Mouse (Mus musculus) heart, postnatal 36 days (tissue): ENCODE data around the gene Kifc5b. TPM values are rescaled to one million over a fixed set of nuclear protein-coding genes. Genes with fewer than 3 reads are reported as not detected.
"Not testable (repeated sequence)": the region's sequence is repeated elsewhere in the genome, so short reads cannot be mapped to it uniquely, and the experiment has no call there.

Experiments used
- DNase-seq, 2 experiments: peaks; one replicate each; pipeline ENCODE4 v3.0.0; 2021 to 2022
- intact Hi-C: fragments of 180-260 bp; cut with DNase I; formaldehyde crosslinking; loops from one replicate; pipeline ENCODE4 v1.15.1; 2025
- total RNA-seq, 2 experiments: library from RNA; stranded (reverse); gene quantifications; 2 replicates each; pipeline ENCODE4 v1.2.3; 2021

Gene Kifc5b
- total RNA-seq = under 1 TPM; 0.44 to 0.95 TPM

DNA sequence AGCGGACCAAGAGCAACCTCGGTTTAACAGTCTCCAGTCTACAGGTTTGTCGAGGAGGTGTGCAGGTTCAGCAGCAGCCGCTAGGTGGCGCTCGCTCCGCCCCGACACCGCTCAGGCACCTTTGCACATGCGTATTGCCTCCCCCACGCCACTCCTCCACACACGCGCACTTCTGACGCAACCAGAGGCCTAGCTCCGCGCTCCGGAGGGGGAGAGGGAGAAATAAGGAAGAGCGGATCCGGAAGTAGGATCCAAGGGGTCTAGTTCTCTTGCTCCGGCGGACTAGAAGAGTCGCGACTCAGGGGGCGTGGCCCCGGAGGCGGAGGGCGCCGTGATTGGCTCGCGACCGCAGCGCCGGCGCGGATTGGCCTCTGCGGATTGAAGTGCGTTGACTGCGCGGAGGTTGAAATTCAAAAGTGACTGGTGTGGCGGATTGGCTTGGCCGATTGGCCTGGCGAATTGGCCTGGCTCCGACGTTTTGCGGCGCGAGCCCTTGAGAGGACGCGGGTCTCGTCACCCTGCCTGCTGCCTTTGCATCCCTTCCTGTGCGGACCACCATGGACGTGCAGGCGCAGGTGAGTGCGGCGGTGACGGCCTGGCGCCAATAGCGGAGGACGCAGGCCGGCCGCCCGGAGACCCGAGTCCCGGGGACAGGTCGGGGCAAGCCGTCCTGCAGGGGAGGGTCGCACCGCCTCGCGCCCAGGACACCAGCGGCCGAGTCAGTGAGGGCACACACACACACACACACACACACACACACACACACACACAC is at the start of gene Kifc5b:
Gene Kifc5b (plus strand): TSS at position 381 of the 772 bp plus-strand sequence.
- intact Hi-C loops = loop anchor here (2.0 to 10.0 kb wide), 3 partner anchors 30 to 110 kb away; partner anchors contain the start of genes Bak1 and Zbtb9

DNA sequence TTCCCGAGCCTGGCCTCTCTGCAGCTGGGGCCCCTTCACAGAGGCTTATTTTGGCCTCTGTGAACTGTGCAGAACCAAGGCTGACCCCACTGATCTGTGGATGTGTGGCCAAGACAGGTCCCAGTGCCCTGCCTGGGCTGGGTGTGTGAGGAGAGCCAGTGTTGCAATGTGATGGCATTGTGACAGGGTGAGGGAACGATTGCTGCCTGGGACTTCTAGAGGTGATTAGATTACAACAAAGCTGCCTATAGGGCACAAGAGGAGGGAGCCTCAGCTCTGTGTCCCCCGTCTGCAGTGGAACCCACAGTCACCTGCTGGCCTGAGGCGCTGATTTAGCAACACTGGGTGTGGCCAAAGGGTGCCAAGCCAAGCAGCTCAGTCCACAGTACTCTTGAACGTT is 48.1 kb upstream of the Kifc5b start:
- intact Hi-C loops = loop anchor here (2.0 kb wide), 1 partner anchor 18 kb away; no protein-coding TSS in a partner anchor
- peak; percentile 40 to 62 for DNase-seq

More for the DNA sequence above, at the start of gene Kifc5b:
- peak; percentile 99 to 100 for DNase-seq

- intact Hi-C loops = no loop called here
- no peak for DNase-seq
Measured at GRCm38 (mm10) chr17:26872870-26873269, 44.0 kb upstream of the Kifc5b start.

- intact Hi-C loops = no loop called here
- DNase-seq = no peak
Measured at GRCm38 (mm10) chr17:26873502-26873901, 43.4 kb upstream of the Kifc5b start.

DNA sequence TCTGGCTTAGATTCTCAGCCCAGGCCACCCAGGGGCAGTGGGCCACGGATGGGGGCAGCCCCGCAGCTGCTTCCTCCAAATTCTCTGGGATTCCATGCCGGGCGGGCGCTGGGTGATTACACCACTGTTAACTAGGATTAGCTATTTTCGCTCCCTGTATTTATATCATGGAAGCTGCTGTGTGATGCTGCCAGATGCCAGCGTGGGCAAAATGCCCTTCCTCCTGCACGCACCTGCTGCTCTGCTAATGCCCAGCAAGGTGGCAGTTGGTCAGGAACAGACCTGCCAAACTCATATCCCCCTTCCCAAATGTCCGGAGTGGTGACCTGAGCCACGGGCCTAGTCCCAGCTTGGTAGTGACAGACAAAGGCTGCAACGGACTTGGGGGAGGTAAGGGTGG is 42.3 kb upstream of the Kifc5b start:
- peak in 1 of 2 experiments; percentile 32 for DNase-seq
- intact Hi-C loops = no loop called here

DNA sequence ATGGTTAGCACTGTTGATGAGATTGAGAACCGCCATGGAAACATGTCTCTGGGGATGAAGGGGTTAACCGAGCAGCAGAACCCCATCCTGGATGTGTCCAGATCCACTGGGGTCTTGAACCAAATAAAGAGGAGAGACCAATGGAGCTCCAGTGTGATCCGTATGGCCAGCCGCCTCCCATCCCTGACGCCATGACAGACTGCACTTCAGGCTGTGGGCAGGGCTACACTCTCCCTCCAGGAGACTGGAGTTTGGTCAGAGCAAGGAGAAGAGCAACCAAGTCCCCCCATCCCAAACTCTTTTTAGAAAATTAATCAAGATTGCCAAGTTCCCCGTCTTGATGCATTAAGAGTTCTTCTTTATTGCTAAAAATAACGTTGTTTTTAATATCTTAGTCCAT is 39.0 kb upstream of the Kifc5b start:
- no peak for DNase-seq
- intact Hi-C loops = no loop called here

DNA sequence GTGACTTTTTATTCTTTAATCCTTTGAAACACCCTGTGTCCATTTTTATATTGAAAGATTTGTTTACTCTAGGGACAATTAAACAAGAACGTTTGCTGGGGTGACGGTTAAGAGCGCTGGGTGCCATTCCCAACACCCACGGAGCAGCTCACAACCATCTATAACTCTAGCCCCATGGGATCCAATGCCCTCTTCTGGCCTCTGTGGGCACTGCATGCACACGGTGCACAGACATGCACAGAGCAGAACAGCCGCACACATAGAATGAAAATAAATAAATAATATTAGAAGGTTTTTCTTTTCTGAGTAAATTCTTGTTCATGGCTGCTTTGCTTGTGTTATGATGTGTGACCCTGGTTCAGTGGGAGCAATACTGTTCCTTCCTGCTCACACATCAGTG is 37.7 kb upstream of the Kifc5b start:
- intact Hi-C loops = no loop called here
- DNase-seq = no peak

DNA sequence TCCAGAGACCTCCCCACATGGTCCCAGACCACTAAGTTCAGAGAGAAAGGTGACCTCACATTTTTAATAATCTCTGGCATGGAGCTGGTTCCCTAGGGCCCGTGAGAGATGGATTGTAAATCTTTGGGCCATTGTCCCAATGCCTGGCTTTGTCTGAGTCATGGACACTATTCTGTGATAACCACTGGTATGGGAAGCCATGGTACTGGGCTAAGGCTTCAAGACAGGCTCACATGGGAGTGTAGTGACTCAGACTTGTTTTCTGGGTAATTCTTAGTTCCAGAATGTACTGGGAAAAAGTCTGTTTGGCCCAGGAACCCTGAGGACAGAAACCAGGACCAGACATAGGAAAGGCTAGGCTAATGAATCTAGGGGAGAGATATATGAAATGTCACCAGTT is 34.2 kb upstream of the Kifc5b start:
- intact Hi-C loops = no loop called here
- DNase-seq = no peak

GRCm38 (mm10) chr17:26883585-26883984 is 33.3 kb upstream of the Kifc5b start:
- DNase-seq = no peak
- intact Hi-C loops = no loop called here

GRCm38 (mm10) chr17:26884995-26885926 is 31.6 kb upstream of the Kifc5b start:
- intact Hi-C loops = loop anchor here (2.0 to 5.0 kb wide), 3 partner anchors 44 to 573 kb away; no protein-coding TSS in a partner anchor
- peak; percentile 82 to 84 for DNase-seq

- intact Hi-C loops = loop anchor here (1.0 to 5.0 kb wide), 4 partner anchors 92 to 574 kb away; partner anchors contain the start of gene Atp6v0e
Measured at GRCm38 (mm10) chr17:26886047-26886749, 30.7 kb upstream of the Kifc5b start.

DNA sequence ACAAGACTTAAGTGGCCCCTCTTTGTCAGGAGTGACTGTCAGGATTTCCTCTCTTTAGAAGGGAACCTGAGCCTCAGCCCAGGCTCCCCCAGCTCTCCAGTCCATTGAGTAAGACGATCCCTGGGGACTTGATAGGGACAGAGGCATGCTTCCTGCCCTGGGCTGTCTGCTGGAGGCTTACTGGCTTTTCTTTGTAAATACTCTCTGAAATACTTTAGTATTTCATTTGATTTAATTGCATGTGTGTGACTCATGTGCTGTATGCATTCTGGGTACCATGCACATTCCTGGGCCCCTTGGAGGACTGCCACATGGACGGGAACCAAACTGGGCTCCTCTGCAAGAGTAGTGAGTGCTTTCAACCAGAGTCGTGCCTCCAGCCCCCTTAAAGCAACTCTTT is 29.0 kb upstream of the Kifc5b start:
- no peak for DNase-seq
- intact Hi-C loops = loop anchor here (2.0 to 5.0 kb wide), 3 partner anchors 225 to 576 kb away; partner anchors contain the start of gene Atp6v0e

More at GRCm38 (mm10) chr17:26886047-26886749, 30.7 kb upstream of the Kifc5b start:
- DNase-seq = peak; percentile 86 to 91

GRCm38 (mm10) chr17:26892635-26893375 is 24.1 kb upstream of the Kifc5b start:
- intact Hi-C loops = no loop called here
- DNase-seq = peak; percentile 32 to 60

DNA sequence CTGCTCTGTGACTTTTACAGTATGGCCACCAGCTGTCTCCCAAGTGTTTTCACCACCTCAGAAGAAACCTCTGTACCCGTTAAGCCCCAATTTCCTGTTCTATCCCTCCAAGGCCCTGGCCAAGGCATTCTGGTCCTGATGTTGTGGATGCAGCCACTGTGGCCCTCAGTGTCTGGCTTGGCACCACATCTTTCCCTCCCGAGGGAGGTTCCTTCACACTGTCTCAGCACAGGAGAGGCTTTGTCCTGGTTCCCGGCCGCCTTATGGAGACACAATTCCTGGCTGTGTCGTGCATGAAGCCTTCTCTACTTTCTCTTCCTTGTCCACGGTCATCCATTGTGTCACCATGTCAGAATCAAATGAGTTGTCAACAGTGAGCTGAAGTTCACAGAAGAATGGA is 23.4 kb upstream of the Kifc5b start:
- intact Hi-C loops = no loop called here
- no peak for DNase-seq

GRCm38 (mm10) chr17:26894342-26894741 is 22.5 kb upstream of the Kifc5b start:
- intact Hi-C loops = no loop called here
- no peak for DNase-seq

DNA sequence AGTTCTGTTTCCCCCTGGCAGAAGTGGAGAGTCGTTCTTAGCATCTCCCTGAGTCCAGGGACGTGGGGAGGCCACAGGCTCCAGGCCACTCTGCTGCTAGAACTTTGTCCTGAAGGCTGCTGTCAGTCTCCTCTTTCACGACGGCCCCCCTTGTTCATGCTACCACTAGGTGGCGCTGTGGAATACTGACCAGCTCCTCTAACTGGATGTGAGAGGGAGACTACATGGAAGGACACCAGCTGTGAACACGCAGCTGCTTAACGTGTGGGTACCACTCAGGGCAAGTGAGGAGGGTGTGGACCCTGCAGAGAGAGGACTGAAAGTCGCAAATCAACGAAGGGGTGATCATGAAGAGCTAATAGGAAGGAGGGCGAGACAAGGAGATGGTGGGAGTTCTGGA is 21.3 kb upstream of the Kifc5b start:
- intact Hi-C loops = no loop called here
- peak; percentile 72 to 80 for DNase-seq

DNA sequence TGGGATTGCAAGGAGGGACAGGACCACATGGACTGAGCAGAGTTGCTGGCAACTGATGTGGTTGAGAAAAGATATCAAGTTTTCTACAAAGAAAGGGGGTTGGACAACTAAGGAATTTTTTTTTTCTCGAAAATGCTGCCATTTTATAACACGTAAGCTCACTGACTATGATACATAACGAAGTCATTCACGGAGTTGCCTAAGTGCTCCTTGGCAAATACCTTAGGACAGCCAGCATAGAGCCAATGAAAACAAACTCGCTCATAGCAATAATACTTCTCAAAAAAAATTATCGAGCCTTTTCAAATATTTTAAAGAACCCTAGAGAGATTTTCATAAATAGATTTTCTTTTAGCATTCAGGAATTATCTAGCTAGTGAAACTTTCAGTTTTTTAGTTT is 16.0 kb upstream of the Kifc5b start:
- intact Hi-C loops = no loop called here
- DNase-seq = no peak

DNA sequence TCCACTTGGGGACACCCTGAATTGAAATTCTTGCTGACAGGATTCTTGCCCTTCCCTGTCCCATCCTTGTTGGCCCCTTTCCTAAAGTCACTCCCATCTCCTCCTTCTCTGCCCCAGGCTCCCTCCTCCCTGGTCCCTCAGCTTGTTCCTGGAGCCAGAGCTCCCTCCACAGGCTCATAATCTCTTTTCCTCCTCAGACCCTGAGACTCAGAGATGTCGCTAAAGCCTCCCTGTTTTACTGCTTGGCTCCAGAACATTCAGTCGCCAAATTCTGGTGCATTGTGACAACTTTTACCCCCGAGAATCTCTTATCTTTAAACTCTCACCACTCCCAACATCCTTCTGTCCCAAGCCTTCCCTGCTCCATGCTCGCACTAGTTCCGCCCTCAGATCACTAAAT is 12.6 kb upstream of the Kifc5b start:
- DNase-seq = peak in 1 of 2 experiments; percentile 16
- intact Hi-C loops = no loop called here

DNA sequence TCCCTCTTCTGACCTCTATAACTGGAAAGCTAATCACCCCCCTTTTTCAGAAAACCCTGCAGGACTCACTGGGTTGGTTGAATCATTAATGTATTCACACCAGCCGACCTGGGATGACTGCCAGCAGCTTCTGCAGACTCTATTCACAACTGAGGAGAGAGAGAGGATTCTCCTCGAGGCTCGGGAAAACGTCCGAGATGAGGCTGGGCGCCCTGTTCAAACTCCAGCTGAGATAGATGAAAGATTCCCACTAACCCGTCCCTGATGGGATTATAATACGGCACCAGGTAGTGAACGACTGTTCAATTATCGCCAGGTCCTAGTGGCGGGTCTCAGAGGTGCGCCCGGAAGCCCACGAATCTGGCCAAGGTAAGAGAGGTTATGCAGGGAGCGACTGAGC is 9.4 kb upstream of the Kifc5b start:
- intact Hi-C loops, DNase-seq: not testable (repeated sequence)

GRCm38 (mm10) chr17:26915248-26915647 is 1.6 kb upstream of the Kifc5b start:
- no peak for DNase-seq
- intact Hi-C loops = loop anchor here (5.0 to 10.0 kb wide), 2 partner anchors 60 to 112 kb away; partner anchors contain the start of genes Bak1 and Zbtb9
